Mouse (Mus musculus) adrenal gland, postnatal 14 days (tissue): ENCODE data around the gene 9130409I23Rik. TPM values are rescaled to one million over a fixed set of nuclear protein-coding genes. Genes with fewer than 3 reads are reported as not detected.
"Not testable (repeated sequence)": the region's sequence is repeated elsewhere in the genome, so short reads cannot be mapped to it uniquely, and the experiment has no call there.

ENCODE experiments used
- DNase-seq: peaks from one replicate; pipeline ENCODE4 v3.0.0; 2021; ENCODE audit warnings: mixed read lengths
- total RNA-seq: library from RNA; stranded (reverse); gene quantifications from 2 replicates; pipeline ENCODE4 v1.2.3, GENCODE M21; 2021

Gene 9130409I23Rik
- total RNA-seq, 1 experiment from 2014 or later = 0.30 TPM

GRCm38 (mm10) chr1:181035015-181035778 is 15.8 kb upstream of the 9130409I23Rik start:
- not testable (repeated sequence) for DNase-seq

DNA sequence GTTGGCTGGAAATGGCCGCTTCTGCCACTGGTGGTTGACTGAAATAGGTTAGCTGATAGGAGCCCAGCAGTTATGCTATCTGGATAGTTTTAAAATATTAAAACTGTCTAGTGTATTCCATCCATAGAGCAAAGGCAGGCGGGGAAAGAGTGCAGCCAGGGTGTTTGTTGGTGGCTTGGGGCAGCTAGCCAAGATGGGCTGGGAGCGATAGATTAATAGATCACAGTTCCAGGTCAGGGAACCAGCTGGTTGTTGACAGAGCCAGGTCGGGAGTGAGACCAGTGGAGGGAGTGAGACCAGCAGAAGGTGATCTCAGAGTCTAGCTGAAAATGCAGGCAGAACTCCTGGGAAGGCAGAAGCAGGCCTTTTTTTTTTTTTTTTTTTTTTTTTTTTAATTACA is 13.4 kb upstream of the 9130409I23Rik start:
- DNase-seq = no peak

- DNase-seq = no peak
Measured at GRCm38 (mm10) chr1:181039652-181040051, 11.4 kb upstream of the 9130409I23Rik start.

DNA sequence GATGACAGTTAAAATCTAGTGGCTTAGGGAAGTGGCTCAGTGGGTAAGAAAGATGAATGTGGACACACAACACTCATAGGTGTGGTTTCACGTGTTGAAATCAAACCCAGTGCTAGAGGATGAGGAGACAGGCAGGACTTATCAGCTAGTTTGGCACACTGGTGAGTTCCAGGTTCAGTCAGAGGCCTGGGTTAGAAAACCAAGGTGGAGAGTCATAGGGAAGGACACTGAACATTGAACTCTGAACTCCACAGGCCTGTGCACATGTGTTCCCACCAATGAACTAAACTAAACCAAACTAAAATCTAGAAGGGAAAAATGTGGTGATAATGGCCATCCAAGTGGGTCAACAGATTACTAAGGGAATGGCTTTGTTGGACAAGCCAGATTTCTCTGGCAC is 3.5 kb upstream of the 9130409I23Rik start:
- DNase-seq = no peak

- no peak for DNase-seq
Measured at GRCm38 (mm10) chr1:181049328-181049842, 1.7 kb upstream of the 9130409I23Rik start.

GRCm38 (mm10) chr1:181052898-181053297 is 1.9 kb downstream of the 9130409I23Rik start:
- no peak for DNase-seq

GRCm38 (mm10) chr1:181061784-181062485 is 10.9 kb downstream of the 9130409I23Rik start:
- DNase-seq = no peak

DNA sequence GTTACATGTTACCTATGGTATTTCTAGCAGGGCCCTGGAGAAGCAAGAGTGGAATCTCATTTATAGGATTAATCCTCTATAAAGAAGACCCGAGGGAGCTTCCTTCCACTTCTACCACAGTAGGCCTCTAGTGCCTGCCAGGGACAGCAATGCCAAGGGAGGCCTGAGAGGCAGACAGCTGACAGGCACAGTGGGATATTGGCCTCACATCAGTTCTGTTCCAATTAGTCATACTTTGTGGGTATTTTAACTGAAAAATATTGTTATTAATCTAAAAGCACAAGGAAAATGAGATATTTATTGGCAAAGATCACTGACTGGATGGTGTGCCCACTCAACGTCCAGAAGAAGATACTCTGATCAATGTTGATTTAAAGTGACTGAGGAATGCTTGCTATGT is 13.0 kb downstream of the 9130409I23Rik start:
- no peak for DNase-seq

DNA sequence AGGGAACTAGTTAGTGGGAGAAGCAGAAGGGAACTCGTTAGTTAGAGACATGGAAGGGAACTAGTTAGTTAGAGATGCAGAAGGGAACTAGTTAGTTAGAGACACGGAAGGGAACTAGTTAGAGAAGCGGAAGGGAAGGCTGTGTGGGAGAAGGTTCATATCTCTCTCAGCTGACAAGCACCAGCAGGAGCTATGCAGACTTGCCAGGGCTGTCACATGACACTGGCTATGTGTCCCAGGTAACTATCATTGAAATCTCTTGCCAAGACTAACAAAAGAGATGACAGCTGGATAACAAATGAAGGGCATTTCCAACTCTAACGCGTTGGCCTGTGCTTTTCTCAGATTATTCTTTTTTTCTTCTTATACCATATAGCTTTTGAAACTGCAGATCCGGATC is 13.6 kb downstream of the 9130409I23Rik start:
- DNase-seq = peak; percentile 14

GRCm38 (mm10) chr1:181068344-181068743 is 17.3 kb downstream of the 9130409I23Rik start:
- DNase-seq = no peak

- DNase-seq = no peak
Measured at GRCm38 (mm10) chr1:181069671-181070070, 18.6 kb downstream of the 9130409I23Rik start.

- no peak for DNase-seq
Measured at GRCm38 (mm10) chr1:181073075-181073474, 22.0 kb downstream of the 9130409I23Rik start.

DNA sequence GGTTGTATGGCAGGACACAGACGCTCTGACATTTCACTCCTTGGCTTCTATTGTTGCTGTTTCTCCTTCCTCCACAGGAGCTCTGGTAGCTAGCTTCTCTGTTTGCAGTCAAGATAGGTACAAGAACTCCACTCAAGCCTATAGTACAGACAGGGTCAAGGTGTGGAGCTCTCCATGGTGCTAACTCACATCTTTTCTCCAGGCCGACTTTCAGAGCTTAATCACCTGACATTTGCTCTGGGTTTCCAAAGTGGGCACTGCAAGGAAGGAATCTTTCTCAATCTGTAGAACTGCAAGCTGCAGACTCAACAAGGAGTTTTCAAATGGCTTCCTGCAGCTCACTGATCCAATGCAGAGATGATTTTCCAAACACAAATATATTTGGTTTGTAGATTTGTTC is 33.0 kb downstream of the 9130409I23Rik start:
- peak; percentile 7 for DNase-seq

DNA sequence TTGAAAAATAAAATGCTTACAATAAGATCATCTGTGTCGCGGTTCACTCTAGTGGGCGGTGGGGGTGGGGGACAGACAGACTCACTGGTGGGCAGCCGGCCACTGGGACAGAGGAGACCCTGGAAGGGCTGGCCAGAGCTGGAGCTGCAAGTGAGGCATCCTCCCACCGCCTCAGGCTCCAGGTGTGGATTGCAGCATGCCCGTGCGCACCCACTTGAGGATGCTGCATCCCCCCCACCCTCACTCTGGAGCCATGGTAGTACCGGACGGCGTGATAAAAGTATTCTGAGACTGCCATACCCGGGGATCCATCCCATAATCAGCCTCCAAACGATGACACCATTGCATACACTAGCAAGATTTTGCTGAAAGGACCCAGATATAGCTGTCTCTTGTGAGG is 39.0 kb downstream of the 9130409I23Rik start:
- no peak for DNase-seq

Other genes starting within 250 kb of the 9130409I23Rik start
- 803 and 817 TPM in 2 replicates for gene H3f3a, start 237.3 kb upstream of the 9130409I23Rik start, total RNA-seq
- gene Sde2, start 200.1 kb upstream of the 9130409I23Rik start, total RNA-seq = 22.2 and 22.6 TPM in 2 replicates
- gene Lefty2, start 158.1 kb upstream of the 9130409I23Rik start, total RNA-seq = 0.30 TPM in 1 of 2 replicates, not detected in the other
- 29.9 and 38.0 TPM in 2 replicates for gene Pycr2, start 146.9 kb upstream of the 9130409I23Rik start, total RNA-seq
- gene Lefty1, start 116.2 kb upstream of the 9130409I23Rik start, total RNA-seq = 1.3 and 1.6 TPM in 2 replicates
- gene Tmem63a, start 108.9 kb upstream of the 9130409I23Rik start, total RNA-seq = 44.4 and 56.2 TPM in 2 replicates
- 57.9 and 71.2 TPM in 2 replicates for gene Ephx1, start 30.3 kb upstream of the 9130409I23Rik start, total RNA-seq
- 17.4 and 21.5 TPM in 2 replicates for gene Nvl, start 93.0 kb downstream of the 9130409I23Rik start, total RNA-seq
- gene Cnih4, start 93.5 kb downstream of the 9130409I23Rik start, total RNA-seq = 44.2 and 47.9 TPM in 2 replicates
- gene Wdr26, start 160.8 kb downstream of the 9130409I23Rik start, total RNA-seq = 137 and 139 TPM in 2 replicates